In the genomic region with DNA sequence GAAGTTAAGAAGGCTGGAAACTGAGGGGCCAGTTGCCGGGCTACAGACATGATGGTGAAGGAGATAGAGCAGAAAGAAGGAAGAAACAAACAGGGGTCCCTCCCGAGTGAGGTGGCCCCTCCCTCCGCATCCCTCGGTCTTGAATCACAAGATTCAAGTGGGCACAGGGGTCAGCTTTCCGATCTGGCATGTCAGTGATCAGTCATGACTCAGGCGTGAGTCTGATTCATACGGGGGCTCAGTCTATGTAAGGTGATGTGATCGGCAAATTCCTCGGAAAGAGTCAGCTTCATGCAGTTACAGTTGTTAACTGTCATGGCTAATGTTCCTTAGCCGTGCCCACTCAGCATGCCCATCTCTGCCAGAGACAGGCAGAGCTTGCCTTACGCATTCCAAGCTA, we compare ENCODE assay signal across 11 mouse cellular contexts.
"Had no signal": no experiment of that assay in that cellular context is flagged by ENCODE, and none has a peak within 500 bp of the region (broad histone marks: within the 10 kb centered on the region; RNA-seq: fewer than 3 reads in every experiment).

No protein-coding gene starts in this region.

- H3K27ac ChIP-seq: left cerebral cortex, adult 2 months; limb, embryonic 10.5 days; liver, embryonic 15.5 days; midbrain, embryonic 10.5 days; stomach, postnatal 0 days had no signal

- H3K9ac ChIP-seq: liver, embryonic 15.5 days had no signal

- H3K4me3 ChIP-seq: left cerebral cortex, adult 2 months; limb, embryonic 10.5 days; liver, embryonic 15.5 days; midbrain, embryonic 10.5 days had no signal

- H3K36me3 ChIP-seq: limb, embryonic 10.5 days; liver, embryonic 15.5 days; midbrain, embryonic 10.5 days had no signal

- H3K4me2 ChIP-seq: liver, embryonic 11.5 days; liver, embryonic 15.5 days had no signal

- DNase-seq: kidney, postnatal 14 days; lung, adult 2 months; lung, postnatal 10 days; lung, postnatal 4 days; thymus, postnatal 4 days had no signal

- H3K4me1 ChIP-seq: midbrain, embryonic 10.5 days had no signal

- H3K27me3 ChIP-seq: liver, embryonic 15.5 days had no signal

- H3K9me3 ChIP-seq: limb, embryonic 10.5 days; liver, embryonic 15.5 days; midbrain, embryonic 10.5 days had no signal
